Mouse (Mus musculus): ENCODE data around the gene Ide.

Gene Ide

DNA sequence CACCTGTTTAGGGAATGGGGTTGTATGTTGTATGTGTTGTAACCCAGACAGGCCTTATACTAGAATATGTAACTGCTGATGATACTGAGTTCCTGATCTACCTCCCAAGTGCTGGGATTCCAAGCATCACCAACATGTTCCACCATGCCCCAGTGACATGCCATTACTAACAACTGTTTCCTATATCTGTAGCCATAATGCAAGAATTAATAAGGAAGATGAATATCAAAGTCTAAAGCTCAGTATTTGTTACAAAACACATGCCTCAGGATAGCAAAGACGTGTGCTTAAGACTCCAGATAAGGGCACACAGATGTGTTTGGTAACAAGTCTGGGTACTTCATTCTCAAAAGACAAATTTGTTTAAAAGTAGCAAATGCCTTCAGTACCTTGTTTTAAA is 2.3 kb downstream of the Ide start:
- DNase-seq (ENCODE audit: low spot score in 2 of 2) = no peak

DNA sequence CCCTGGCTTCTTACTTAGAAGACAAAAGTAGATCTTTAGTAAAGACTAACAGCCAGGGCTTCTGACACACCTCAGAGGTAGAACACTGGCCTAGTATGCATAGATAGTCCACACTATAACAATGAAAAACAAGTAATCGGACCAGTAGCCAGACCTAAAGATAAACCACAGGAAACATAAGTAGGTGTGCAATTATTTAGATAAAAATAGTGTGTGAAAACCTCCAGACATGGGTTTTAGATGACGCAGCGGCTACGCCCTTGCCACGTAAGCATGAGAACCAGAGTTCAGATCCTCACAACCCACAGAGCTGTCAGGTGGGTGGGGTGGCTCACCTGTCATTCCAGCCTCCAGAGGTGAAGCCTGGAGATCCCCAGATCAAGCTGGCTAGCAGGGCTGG is 4.3 kb downstream of the Ide start:
- DNase-seq (ENCODE audit: low spot score in 2 of 2) = no peak

DNA sequence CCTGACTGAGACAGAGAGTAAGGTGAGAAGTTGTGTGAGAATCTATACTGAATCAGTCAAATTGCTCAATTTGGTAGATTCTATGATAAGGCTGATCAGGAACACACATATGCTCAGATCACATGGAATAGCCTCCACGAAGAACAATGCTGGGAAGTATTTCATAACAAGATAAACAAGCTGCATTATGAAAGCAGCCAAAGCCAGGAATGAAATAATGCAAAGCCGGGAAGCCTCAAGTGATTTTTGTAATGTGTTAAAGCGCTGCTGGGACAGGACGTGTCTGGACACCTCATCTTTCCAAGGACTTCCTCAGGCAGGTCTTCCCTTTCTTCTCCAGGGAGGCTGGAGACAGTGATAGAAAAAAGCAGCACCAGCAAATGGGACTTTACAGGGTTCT is 4.9 kb downstream of the Ide start:
- DNase-seq (ENCODE audit: low spot score in 2 of 2) = no peak

DNA sequence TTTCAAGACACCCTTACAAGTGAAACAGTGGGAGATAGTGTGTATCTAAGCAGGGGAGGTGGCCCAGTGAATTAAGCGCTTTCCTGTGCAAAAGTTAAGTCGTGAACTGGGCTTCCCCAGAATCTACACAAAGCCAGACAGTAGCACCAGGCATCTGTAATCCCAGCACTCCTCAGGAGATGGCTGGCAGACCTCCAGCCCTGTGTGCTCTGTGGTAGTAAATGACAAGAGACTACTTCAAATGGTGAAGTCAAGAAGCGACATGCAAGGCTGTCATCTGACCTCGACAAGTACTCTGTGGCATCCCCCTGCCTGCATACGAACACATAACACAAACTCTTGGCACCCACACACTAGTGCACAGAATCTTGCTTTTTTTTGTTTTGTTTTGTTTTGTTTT is 10.4 kb downstream of the Ide start:
- DNase-seq (ENCODE audit: low spot score in 2 of 2) = no peak

DNA sequence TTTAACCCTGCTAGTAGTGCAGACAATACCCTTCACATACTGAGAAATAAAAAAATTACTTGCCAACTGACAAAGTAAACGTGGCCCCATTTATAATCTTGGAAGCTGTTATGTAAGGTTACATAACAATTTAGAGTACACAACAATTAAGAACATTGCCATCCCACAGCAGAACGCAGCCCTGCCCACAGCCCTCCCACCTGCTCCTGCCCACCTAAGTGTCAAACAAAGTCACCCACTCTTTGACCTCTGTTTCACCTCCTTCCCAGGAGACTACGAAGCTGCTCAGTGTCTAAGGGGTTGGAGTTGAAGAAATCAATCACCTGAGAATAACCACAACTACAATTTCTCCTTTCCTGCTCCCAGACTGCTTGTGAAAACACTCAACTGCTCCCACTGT is 14.1 kb downstream of the Ide start:
- no peak for DNase-seq (ENCODE audit: low spot score in 2 of 2)

DNA sequence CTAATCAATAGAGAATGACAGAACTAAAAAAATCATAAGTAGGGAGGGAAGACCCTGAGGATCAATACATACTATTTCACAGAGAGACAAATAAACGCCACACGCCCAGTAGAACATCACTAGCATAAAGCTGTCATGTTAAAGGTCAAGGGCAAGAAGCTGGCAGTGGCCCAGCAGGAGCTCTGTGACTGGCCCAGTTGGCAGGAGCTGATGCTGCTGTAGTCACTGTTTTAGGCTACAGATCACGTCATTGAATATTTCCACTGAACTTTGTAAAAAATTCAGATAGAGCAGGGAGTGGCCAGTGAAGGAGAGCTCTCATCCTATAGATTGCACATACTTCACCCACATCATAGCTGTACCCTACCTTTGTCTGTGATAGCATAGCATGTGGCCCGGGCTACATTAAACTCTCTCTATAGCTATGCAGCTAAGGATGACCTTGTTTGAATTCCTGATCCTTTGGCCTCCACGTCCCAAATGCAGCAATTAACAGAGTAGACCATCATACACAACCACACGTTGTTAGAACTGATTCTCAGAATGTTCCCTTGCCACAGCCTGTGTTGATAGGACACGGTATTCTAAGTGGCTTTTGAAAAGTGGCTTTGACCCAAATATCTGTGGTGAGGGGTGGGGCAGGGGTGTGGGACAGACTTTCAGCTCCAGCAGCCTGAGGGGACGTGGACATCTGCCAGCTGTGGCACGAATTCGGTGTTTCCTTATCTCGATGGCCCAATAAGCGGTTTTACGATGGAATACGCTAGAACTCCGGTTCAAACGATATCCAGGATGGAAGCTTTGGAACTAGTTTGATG is 16.6 kb downstream of the Ide start:
- DNase-seq (ENCODE audit: low spot score in 2 of 2) = no peak

DNA sequence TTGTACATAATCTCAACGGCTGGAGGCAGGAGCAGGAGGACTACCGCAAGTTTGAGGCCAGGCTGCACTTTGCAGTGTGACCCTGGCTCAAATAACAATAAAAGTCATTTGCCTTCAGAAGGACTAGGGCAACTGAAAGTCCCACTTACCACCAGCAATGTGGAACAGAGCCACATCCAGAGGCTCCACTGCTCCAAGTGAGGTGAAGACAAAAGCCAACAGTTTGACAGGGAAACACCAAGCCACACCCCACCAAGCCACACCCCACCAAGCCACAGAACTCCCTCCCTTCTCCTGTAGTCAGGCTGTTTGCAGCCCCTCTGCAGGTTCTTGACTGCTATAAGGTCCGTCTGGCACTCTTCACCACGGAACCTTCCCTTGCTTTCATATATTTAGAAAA is 20.3 kb downstream of the Ide start:
- DNase-seq (ENCODE audit: low spot score in 2 of 2) = no peak

DNA sequence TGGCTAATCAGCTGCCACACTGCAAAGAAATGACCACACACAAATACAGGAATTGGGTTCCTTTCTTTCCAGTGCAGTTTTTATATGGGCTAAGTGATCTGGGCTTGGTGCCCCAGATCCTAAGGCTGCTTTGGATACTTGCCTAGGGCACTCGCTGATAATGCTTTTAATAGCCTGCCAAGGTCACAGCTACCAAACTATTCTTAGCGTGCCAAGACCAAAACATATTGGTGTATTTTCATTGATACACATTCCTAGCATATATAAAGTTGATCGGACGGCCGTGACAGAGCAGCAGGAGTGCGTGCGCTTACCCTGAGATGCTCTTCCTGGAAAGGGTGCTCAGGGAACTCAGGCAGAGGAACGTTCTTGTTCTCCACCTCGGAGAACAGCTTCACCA is 22.6 kb downstream of the Ide start:
- no peak for DNase-seq (ENCODE audit: low spot score in 2 of 2)

DNA sequence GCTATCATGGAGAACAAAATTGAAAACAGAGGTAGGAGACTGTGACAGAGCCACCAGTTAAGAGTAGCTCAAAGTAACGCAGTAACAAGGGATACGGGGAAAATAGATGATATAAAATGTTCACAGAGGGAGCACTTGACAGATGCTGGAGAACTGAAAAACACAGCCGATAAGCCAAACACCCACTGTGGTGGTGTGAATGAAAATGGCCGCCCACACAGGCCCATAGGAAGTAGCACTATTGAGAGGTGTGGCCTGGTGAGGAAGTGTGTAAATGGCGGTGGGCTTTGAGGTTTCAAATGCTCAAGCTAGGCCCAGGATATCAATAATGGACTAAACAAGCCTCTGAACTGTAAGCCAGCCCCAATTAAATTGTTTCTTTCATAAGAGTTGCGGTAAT is 26.2 kb downstream of the Ide start:
- DNase-seq (ENCODE audit: low spot score in 2 of 2) = peak in 1 of 2 experiments; percentile 29

DNA sequence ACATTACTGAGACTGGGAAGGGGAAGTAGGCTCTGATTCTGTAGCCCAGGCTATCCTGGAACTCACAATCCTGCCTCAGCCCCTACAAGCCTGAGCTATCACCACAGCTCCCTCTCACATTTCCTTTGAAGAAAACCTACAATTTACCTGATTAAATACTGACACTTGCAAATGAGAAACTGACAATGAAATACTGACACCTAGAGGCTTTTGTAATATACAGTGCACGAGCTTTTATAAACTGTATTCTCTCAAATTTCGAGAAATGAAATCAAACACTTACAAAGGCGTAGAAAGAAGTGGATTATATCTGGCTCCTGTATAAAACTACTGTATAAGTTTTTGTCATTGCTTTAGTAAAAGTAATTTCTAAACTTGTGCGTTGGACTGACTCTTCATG is 27.5 kb downstream of the Ide start:
- DNase-seq (ENCODE audit: low spot score in 2 of 2) = no peak

DNA sequence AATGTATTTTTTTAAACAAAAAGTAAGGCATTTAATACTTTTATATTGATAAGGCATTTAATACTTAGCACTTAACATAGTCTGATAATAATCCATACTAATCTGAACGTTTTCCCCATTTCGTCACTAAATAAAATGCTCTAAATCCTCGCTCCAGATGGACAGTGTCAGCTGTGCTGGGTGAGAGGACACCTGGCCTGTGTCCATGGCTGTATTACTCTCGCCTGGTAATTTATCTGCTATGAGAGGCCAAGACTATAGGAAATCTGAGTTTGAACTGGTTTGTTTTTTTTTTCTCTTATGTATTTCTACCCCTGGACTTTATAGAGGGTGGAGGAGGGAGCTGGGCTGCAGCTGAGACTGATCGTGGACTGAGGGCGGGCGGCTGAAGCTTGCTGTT is 28.7 kb downstream of the Ide start:
- DNase-seq (ENCODE audit: low spot score in 2 of 2) = no peak

DNA sequence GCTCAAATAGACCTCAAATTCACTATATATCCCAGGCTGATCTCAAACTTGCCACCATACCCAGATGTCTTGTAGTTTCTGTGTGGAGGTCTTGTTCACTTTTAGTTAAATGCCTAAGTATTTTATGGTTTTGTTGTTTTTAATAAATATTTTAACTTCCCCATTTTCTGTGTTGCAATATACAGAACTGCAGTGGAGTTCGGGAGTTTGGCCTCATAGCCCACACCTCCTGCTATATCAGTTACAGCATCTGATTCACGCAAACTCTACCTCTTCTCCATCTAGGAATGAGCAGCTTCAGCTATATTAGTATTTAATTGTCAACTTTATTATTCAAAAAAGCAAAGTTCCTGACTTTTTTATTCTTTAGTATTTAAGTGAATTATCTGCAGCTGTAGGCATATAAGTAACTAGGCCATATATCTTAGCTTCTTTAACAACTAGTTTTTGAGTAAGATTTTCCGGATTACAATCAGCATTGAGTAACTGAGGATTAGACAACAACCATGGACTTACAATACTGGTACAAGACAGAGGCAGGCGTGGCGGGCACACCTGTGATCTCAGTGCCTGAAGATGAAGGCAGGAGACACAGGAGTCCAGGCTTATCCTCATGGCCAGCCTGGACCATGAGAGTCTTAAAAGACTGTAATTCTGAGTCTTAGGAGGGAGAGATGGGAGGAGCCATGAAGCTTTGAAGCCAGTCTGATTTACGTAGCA is 29.7 kb downstream of the Ide start:
- no peak for DNase-seq (ENCODE audit: low spot score in 2 of 2)

DNA sequence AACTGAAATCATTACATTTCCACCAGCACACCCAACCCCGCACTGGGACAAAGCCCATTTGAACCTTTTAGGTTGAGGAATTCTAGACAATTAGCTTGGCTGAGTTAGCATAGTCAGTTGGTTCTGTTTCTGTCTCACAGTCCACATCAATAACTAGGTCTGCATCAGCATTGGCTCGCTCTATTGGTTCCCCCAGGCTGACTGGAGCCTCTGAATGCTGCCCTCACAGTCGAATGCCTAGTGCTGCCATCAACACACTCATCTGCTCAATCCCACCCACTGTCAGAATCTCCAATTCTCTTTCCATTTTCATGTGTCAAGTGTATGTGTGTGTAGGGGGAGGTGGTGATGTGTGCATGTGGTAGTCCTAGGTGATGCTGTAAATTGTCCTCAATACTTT is 31.5 kb downstream of the Ide start:
- DNase-seq (ENCODE audit: low spot score in 2 of 2) = no peak

DNA sequence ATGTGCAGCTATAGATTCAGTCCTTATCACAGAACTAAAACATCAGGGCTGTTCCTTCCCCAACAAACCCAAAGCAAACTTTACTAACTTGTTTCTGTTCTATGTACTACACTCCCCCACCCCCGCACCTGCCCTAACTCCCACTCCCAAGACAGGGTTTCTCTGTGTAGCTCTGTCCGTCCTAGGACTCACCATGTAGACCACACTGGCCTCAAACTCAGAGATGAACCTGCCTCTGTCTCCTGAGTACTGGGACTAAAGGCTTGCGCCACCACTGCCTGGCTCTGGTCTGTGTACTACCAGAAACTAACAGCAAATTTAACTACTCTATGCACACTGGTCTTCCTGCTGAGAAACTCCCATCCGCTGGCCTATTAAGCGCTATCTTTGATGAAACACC is 32.8 kb downstream of the Ide start:
- DNase-seq (ENCODE audit: low spot score in 2 of 2) = no peak

DNA sequence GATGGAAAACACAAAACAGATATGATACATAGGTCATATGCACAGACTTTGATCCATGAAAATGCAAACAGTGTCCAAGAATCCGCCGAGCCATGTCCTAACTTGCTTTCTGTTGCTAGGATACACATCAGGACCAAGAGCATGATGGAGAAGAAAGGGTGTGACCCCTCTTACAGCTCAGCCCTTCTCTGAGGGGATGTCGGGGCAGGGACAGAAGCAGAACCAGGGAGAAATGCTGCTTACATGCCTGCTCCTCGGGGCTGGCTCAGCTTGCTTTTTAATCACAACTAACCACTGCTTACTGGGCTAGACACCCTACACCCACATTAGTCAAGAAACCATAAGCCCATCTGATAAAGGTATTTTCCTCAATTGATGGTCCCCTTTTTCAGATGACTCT is 33.6 kb downstream of the Ide start:
- DNase-seq (ENCODE audit: low spot score in 2 of 2) = no peak

DNA sequence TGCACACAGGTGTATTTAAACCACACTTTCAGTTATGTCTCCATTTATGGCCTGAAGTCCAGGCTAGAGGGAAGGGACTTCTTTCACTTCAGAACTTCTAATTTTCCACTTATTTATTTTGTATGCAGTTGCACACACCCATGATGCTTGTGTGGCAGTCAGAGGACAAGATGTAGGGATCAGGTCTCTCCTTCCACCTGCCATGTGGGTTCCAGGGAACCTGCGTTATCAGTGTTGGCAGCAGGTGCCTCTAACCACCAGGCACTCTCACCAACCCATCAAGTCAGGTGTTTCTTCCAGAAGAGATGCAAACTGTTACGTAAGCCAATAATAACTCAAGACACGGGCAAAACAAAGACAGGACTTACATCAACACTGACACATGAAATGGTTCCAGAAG is 35.9 kb downstream of the Ide start:
- DNase-seq (ENCODE audit: low spot score in 2 of 2) = no peak

DNA sequence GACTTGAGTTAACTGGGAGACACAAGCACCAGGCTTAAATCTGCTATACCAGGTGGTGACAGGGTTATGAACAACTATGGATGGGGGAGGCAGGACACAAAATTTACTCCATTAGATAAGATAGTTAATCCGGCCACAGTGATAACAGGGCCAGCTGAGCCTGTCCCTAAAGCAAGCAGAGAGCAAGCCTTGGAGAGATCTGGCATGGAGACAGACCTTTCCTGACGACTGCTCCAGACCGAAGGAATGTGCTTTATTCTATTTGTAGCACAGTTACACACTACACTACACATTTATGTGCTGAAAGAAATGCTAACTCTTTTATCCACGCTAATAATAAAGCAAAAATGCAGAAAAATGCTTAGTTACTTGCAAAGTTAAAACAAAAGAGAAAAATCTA is 46.0 kb downstream of the Ide start:
- DNase-seq (ENCODE audit: low spot score in 2 of 2) = no peak

DNA sequence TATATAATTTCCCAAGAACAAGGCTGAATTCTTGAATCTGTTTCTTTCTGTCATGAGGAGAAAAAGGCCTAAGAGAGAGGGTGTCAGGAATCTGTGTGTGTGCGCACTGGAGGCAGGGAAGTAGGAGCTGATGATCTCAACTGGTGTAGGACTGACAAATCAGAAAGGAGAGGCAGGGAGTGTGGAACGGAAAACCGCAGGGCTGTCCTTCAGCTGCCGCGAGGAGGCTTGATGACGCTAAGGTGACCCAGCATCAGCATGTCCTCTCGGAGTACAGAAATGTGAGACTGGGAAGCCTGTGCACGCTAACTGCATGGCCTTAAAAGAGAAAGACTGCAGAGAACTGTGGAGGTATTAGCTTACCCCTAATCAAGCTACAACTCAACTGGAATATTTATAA is 46.7 kb downstream of the Ide start:
- DNase-seq (ENCODE audit: low spot score in 2 of 2) = no peak

DNA sequence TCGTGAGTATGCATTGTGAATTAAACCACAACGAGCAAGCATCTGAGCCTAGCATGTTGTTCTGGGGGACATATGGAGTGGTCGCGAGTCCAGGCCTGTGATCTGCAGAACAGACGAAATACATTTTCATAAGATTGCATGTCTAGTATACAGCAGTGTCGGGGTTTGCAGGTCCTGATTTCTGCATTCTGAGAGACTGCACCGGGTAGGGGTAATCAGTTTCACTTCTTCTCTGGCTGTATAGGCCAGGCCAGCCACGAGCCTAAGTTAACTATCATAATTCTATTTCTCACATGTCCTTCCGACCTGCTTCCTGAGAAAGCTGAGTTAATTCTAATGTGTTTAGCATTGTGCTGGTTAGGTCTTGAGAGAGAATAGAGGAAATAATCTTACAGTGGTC is 52.9 kb downstream of the Ide start:
- DNase-seq (ENCODE audit: low spot score in 2 of 2) = no peak

DNA sequence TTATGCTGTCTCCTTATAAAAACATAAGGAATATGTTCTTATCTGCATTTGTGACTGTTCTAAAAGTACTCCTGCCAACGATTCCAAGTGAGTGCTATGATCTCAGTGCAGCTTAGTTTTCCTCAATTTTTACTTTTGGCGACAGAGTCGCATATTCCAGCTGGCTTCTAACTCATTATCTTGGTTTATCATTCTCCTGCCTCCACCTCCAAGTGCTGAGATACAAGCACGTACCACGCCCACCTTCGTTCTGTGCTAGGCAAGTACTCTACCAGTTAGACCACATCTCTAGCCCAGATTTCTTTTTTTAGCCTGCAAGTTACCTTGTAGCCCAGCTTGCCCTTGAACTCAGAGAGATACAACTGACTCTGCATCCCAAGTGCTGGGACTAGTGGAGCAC is 54.5 kb downstream of the Ide start:
- DNase-seq (ENCODE audit: low spot score in 2 of 2) = peak; percentile 31 to 67

DNA sequence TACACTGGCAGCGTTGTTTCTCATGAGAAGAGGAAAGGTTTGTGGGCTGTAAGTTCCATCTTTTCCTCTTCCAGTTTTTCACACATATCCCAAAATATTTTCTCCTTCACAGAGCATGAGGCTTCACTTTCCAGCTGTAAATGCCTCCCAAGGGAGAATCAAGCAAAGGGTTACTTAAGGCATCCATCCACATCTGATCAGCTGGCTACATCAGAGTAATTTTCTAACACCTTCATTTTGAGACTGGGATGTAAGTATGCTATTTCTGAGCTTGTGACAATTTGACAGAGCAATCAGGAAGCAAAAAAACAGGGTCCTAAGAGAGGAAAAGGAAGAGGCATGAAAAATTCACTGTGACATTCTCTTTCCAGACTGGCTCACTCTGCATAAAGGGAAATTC is 55.9 kb downstream of the Ide start:
- DNase-seq (ENCODE audit: low spot score in 2 of 2) = peak in 1 of 2 experiments; percentile 46

DNA sequence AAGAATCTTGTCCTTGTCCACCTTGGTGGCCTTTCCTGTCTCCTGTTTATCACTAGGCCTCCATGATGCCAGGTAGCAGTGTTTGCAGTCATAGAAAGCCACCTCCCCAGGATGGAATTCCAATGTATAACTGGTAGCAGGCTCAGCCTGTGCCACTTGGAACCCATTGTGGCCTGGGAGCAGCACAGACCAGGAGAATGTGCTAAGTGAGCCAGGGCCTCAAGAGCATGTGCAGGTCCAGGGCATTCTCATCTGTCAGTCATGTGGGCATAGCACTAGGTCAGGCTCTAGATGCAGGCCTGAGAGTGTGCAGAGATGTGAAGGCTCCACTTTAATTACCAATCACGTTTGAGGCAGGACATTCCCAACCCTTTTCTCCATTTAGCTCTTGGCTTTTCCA is 58.5 kb downstream of the Ide start:
- no peak for DNase-seq (ENCODE audit: low spot score in 2 of 2)

DNA sequence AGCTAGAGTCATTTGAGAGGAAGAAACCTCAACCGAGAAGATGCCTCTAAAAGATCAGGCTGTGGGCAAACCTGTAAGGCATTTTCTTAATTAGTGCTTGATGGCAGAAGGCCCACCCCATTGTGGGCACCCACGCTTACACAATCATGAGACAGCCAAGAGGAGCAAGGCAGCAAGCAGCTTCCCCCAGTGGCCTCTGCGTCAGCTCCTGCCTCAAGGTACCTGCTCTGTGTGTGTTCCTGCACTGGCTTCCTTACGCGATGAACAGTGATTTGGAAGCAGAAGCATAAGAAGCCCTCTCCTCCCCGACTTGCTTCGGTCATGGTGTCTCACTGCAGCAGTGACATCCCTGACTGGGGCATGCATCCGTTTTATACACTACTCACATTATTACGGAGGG is 62.1 kb downstream of the Ide start:
- DNase-seq (ENCODE audit: low spot score in 2 of 2) = no peak

DNA sequence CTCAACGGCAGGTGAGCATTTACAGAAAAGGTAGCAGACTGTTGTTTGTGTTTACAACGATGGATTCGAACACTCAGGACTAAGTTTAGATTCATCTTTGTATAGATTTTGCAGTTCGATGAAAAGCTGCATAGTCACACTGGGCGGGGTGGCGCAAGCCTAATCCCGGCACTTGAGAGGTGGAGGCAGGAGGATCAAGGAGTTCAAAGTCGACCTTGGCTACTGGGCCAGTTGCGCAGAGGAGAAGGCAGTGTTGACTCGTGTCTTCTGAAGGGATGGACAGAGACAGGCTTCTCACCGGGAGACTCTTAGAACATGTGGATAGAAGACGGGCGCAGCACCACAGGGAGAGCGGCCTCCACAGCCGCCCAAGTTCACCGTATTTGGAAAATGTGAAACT is 68.5 kb downstream of the Ide start:
- DNase-seq (ENCODE audit: low spot score in 2 of 2) = no peak
